Mouse (Mus musculus): ENCODE data around the gene Itga2. TPM values are rescaled to one million over a fixed set of nuclear protein-coding genes. Genes with fewer than 3 reads are reported as not detected.

Gene Itga2
- polyA plus RNA-seq, 1 experiment from 2014 or later, result 9.2 TPM

- no peaks in the 10 kb centered on the region for H3K36me3 ChIP-seq
- H3K9ac ChIP-seq, result no peak overlapping the region
- H3K27me3 ChIP-seq (replicated peaks), result no peaks in the 10 kb centered on the region
- 0 out of 2 replicates have a peak, but pooled peaks have one; percentile 36 for ATAC-seq (ENCODE audit: insufficient read depth, low FRiP score, low read depth)
- no peaks in the 10 kb centered on the region for H3K9me3 ChIP-seq
- peak overlapping the region; percentile 61 for H3K27ac ChIP-seq
- no peak overlapping the region for H3K4me2 ChIP-seq
- 63% methylated on average over 9 of the region's 9 CpGs for WGBS
- no peak overlapping the region for H3K4me3 ChIP-seq (replicated peaks)
- peaks cover 6% of the 10 kb centered on the region; the same call in 1 of the 2 replicates for H3K4me1 ChIP-seq
Measured at GRCm38 (mm10) chr13:114839098-114839497, 92.8 kb downstream of the Itga2 start.

- Histone ChIP-seq H3K27me3 (replicated peaks) (no peaks in the 10 kb centered on the region), H3K4me1 (peaks cover 6% of the 10 kb centered on the region; the same call in 1 of the 2 replicates), H3K9ac (no peak overlapping the region), H3K36me3 (no peaks in the 10 kb centered on the region), H3K4me2 (no peak overlapping the region), H3K9me3 (no peaks in the 10 kb centered on the region), H3K4me3 (replicated peaks) (no peak overlapping the region), H3K27ac (peak overlapping the region; percentile 61; the same call in 1 of the 2 replicates)
- 46% methylated on average over 5 of the region's 5 CpGs for WGBS
- peak; percentile 60; the same call in 1 of the 2 replicates for ATAC-seq (ENCODE audit: insufficient read depth, low FRiP score, low read depth)
Measured at GRCm38 (mm10) chr13:114838535-114838990, 93.3 kb downstream of the Itga2 start.

- Histone ChIP-seq H3K36me3 (no peaks in the 10 kb centered on the region), H3K4me3 (replicated peaks) (no peak overlapping the region), H3K4me1 (peaks cover 6% of the 10 kb centered on the region; the same call in 1 of the 2 replicates), H3K27me3 (replicated peaks) (no peaks in the 10 kb centered on the region), H3K4me2 (no peak overlapping the region), H3K27ac (no peak overlapping the region), H3K9ac (no peak overlapping the region), H3K9me3 (no peaks in the 10 kb centered on the region)
- WGBS, result 72% methylated on average over 7 of the region's 7 CpGs
- ATAC-seq (ENCODE audit: insufficient read depth, low FRiP score, low read depth), result no peak
Measured at GRCm38 (mm10) chr13:114837061-114837460, 94.8 kb downstream of the Itga2 start.

GRCm38 (mm10) chr13:114834580-114834979 is 97.3 kb downstream of the Itga2 start:
- H3K27me3 ChIP-seq (replicated peaks), result no peaks in the 10 kb centered on the region
- WGBS, result 40% methylated on average over 2 of the region's 2 CpGs
- no peak overlapping the region for H3K4me3 ChIP-seq (replicated peaks)
- peaks cover 10% of the 10 kb centered on the region; the same call in 1 of the 2 replicates for H3K36me3 ChIP-seq
- H3K4me1 ChIP-seq, result no peaks in the 10 kb centered on the region; the same call in 1 of the 2 replicates
- H3K27ac ChIP-seq, result peak overlapping the region; percentile 11; the same call in 1 of the 2 replicates
- no peaks in the 10 kb centered on the region for H3K9me3 ChIP-seq
- no peak for ATAC-seq (ENCODE audit: insufficient read depth, low FRiP score, low read depth)
- no peak overlapping the region for H3K4me2 ChIP-seq
- no peak overlapping the region for H3K9ac ChIP-seq

GRCm38 (mm10) chr13:114833351-114833750 is 98.5 kb downstream of the Itga2 start:
- Histone ChIP-seq H3K9me3 (no peaks in the 10 kb centered on the region), H3K4me1 (no peaks in the 10 kb centered on the region; the same call in 1 of the 2 replicates), H3K9ac (no peak overlapping the region), H3K4me2 (no peak overlapping the region), H3K36me3 (peaks cover 14% of the 10 kb centered on the region), H3K27ac (no peak overlapping the region), H3K4me3 (replicated peaks) (no peak overlapping the region), H3K27me3 (replicated peaks) (no peaks in the 10 kb centered on the region)
- ATAC-seq (ENCODE audit: insufficient read depth, low FRiP score, low read depth), result no peak
- 65% methylated on average over 4 of the region's 4 CpGs for WGBS

GRCm38 (mm10) chr13:114832761-114833160 is 99.1 kb downstream of the Itga2 start:
- no peaks in the 10 kb centered on the region for H3K27me3 ChIP-seq (replicated peaks)
- no peak overlapping the region for H3K4me3 ChIP-seq (replicated peaks)
- no peaks in the 10 kb centered on the region for H3K4me1 ChIP-seq
- no peak overlapping the region for H3K27ac ChIP-seq
- peaks cover 16% of the 10 kb centered on the region for H3K36me3 ChIP-seq
- ATAC-seq (ENCODE audit: insufficient read depth, low FRiP score, low read depth), result no peak
- no peak overlapping the region for H3K4me2 ChIP-seq
- no peaks in the 10 kb centered on the region for H3K9me3 ChIP-seq
- 49% methylated on average over 5 of the region's 5 CpGs for WGBS
- H3K9ac ChIP-seq, result no peak overlapping the region

- ATAC-seq (ENCODE audit: insufficient read depth, low FRiP score, low read depth), result no peak
- WGBS, result 87% methylated on average over 4 of the region's 4 CpGs
- H3K9me3 ChIP-seq, result no peaks in the 10 kb centered on the region
- no peaks in the 10 kb centered on the region for H3K4me1 ChIP-seq
- H3K4me3 ChIP-seq (replicated peaks), result no peak overlapping the region
- no peak overlapping the region for H3K9ac ChIP-seq
- no peak overlapping the region for H3K27ac ChIP-seq
- no peak overlapping the region for H3K4me2 ChIP-seq
- H3K27me3 ChIP-seq (replicated peaks), result no peaks in the 10 kb centered on the region
- H3K36me3 ChIP-seq, result peaks cover 23% of the 10 kb centered on the region
Measured at GRCm38 (mm10) chr13:114831367-114831833, 100.5 kb downstream of the Itga2 start.

- H3K27me3 ChIP-seq (replicated peaks), result no peaks in the 10 kb centered on the region
- no peak overlapping the region for H3K4me3 ChIP-seq (replicated peaks)
- H3K4me1 ChIP-seq, result no peaks in the 10 kb centered on the region
- ATAC-seq (ENCODE audit: insufficient read depth, low FRiP score, low read depth), result no peak
- no peaks in the 10 kb centered on the region for H3K9me3 ChIP-seq
- peaks cover 17% of the 10 kb centered on the region for H3K36me3 ChIP-seq
- WGBS, result 94% methylated on average over 6 of the region's 6 CpGs
- H3K9ac ChIP-seq, result no peak overlapping the region
- no peak overlapping the region for H3K4me2 ChIP-seq
- no peak overlapping the region for H3K27ac ChIP-seq
Measured at GRCm38 (mm10) chr13:114825377-114825855, 106.5 kb downstream of the Itga2 start.

- Histone ChIP-seq H3K4me2 (no peak overlapping the region), H3K27me3 (replicated peaks) (no peaks in the 10 kb centered on the region), H3K4me1 (peaks cover 5% of the 10 kb centered on the region), H3K9ac (no peak overlapping the region), H3K4me3 (replicated peaks) (no peak overlapping the region), H3K27ac (no peak overlapping the region), H3K9me3 (no peaks in the 10 kb centered on the region), H3K36me3 (peaks cover 10% of the 10 kb centered on the region; the same call in 1 of the 2 replicates)
- 75% methylated on average over 2 of the region's 2 CpGs for WGBS
- ATAC-seq (ENCODE audit: insufficient read depth, low FRiP score, low read depth), result no peak
Measured at GRCm38 (mm10) chr13:114822871-114823270, 109.0 kb downstream of the Itga2 start.

- Histone ChIP-seq H3K27me3 (replicated peaks) (no peaks in the 10 kb centered on the region), H3K9ac (peak overlapping the region; percentile 72; the same call in 1 of the 2 replicates), H3K36me3 (no peaks in the 10 kb centered on the region; the same call in 1 of the 2 replicates), H3K4me3 (replicated peaks) (peak overlapping the region; percentile 79), H3K27ac (peak overlapping the region; percentile 52; the same call in 1 of the 2 replicates), H3K4me1 (peaks cover 5% of the 10 kb centered on the region), H3K9me3 (no peaks in the 10 kb centered on the region), H3K4me2 (peak overlapping the region; percentile 74)
- peak; percentile 83 for ATAC-seq (ENCODE audit: insufficient read depth, low FRiP score, low read depth)
- WGBS, result 17% methylated on average over 9 of the region's 9 CpGs
Measured at GRCm38 (mm10) chr13:114818513-114818912, 113.4 kb downstream of the Itga2 start.

GRCm38 (mm10) chr13:114817751-114818360 is 114.0 kb downstream of the Itga2 start, which contains the start of gene Mocs2:
TSS of gene Mocs2 (plus strand) at chr13:114818236.
- Histone ChIP-seq H3K36me3 (no peaks in the 10 kb centered on the region; the same call in 1 of the 2 replicates), H3K9me3 (no peaks in the 10 kb centered on the region), H3K4me3 (replicated peaks) (peak within 1 kb of the TSS; percentile 79), H3K4me2 (peak within 1 kb of the TSS; percentile 74), H3K27ac (peak within 1 kb of the TSS; percentile 52; the same call in 1 of the 2 replicates), H3K4me1 (peaks cover 5% of the 10 kb centered on the region), H3K9ac (peak within 1 kb of the TSS; percentile 72; the same call in 1 of the 2 replicates), H3K27me3 (replicated peaks) (no peaks in the 10 kb centered on the region)
- ATAC-seq (ENCODE audit: insufficient read depth, low FRiP score, low read depth), result peak; percentile 98
- WGBS, result 2% methylated on average over 39 of the region's 39 CpGs

- WGBS, result 55% methylated on average over 5 of the region's 5 CpGs
- H3K4me2 ChIP-seq, result no peak overlapping the region
- H3K27ac ChIP-seq, result no peak overlapping the region
- no peaks in the 10 kb centered on the region for H3K27me3 ChIP-seq (replicated peaks)
- H3K4me3 ChIP-seq (replicated peaks), result no peak overlapping the region
- H3K4me1 ChIP-seq, result no peaks in the 10 kb centered on the region
- ATAC-seq (ENCODE audit: insufficient read depth, low FRiP score, low read depth), result no peak
- no peaks in the 10 kb centered on the region for H3K36me3 ChIP-seq
- no peaks in the 10 kb centered on the region for H3K9me3 ChIP-seq
- no peak overlapping the region for H3K9ac ChIP-seq
Measured at GRCm38 (mm10) chr13:114809624-114810210, 122.2 kb downstream of the Itga2 start.
